Mouse (Mus musculus): ENCODE measurements around the gene Cyp11a1.

Cyp11a1 gene

GRCm38 (mm10) chr9:58044828-58045227 lies 38.6 kb downstream of the Cyp11a1 start:
- DNase-seq (ENCODE audit: low spot score), result no peak

- DNase-seq (ENCODE audit: low spot score), result no peak
Observed at GRCm38 (mm10) chr9:58045646-58046045, 39.4 kb downstream of the Cyp11a1 start.

GRCm38 (mm10) chr9:58047061-58047460 lies 40.9 kb downstream of the Cyp11a1 start:
- no peak for DNase-seq (ENCODE audit: low spot score)

- no peak for DNase-seq (ENCODE audit: low spot score)
Observed at GRCm38 (mm10) chr9:58048621-58049020, 42.4 kb downstream of the Cyp11a1 start.

- DNase-seq (ENCODE audit: low spot score), result no peak
Observed at GRCm38 (mm10) chr9:58049186-58049585, 43.0 kb downstream of the Cyp11a1 start.

- no peak for DNase-seq (ENCODE audit: low spot score)
Observed at GRCm38 (mm10) chr9:58049861-58050260, 43.6 kb downstream of the Cyp11a1 start.

- no peak for DNase-seq (ENCODE audit: low spot score)
Observed at GRCm38 (mm10) chr9:58051937-58052336, 45.7 kb downstream of the Cyp11a1 start.

- DNase-seq (ENCODE audit: low spot score), result peak; percentile 28
Observed at GRCm38 (mm10) chr9:58053102-58053501, 46.9 kb downstream of the Cyp11a1 start.

- DNase-seq (ENCODE audit: low spot score), result no peak
Observed at GRCm38 (mm10) chr9:58053544-58053943, 47.3 kb downstream of the Cyp11a1 start.

GRCm38 (mm10) chr9:58054032-58054431 lies 47.8 kb downstream of the Cyp11a1 start:
- no peak for DNase-seq (ENCODE audit: low spot score)

GRCm38 (mm10) chr9:58055666-58056065 lies 49.5 kb downstream of the Cyp11a1 start:
- DNase-seq (ENCODE audit: low spot score), result no peak

- DNase-seq (ENCODE audit: low spot score), result no peak
Observed at GRCm38 (mm10) chr9:58059920-58060319, 53.7 kb downstream of the Cyp11a1 start.

GRCm38 (mm10) chr9:58060677-58061667 lies 54.8 kb downstream of the Cyp11a1 start:
- no peak for DNase-seq (ENCODE audit: low spot score)

- no peak for DNase-seq (ENCODE audit: low spot score)
Observed at GRCm38 (mm10) chr9:58063531-58063930, 57.3 kb downstream of the Cyp11a1 start, which contains the start of gene Stra6. TSS of gene Stra6 (plus strand) at chr9:58063788.

GRCm38 (mm10) chr9:58065532-58065931 lies 59.3 kb downstream of the Cyp11a1 start:
- no peak for DNase-seq (ENCODE audit: low spot score)

GRCm38 (mm10) chr9:58065977-58066730 lies 59.9 kb downstream of the Cyp11a1 start:
- no peak for DNase-seq (ENCODE audit: low spot score)

GRCm38 (mm10) chr9:58066731-58067095 lies 60.5 kb downstream of the Cyp11a1 start:
- no peak for DNase-seq (ENCODE audit: low spot score)

- no peak for DNase-seq (ENCODE audit: low spot score)
Observed at GRCm38 (mm10) chr9:58067546-58067945, 61.3 kb downstream of the Cyp11a1 start.

GRCm38 (mm10) chr9:58074561-58074960 lies 68.3 kb downstream of the Cyp11a1 start:
- DNase-seq (ENCODE audit: low spot score), result no peak
